Mouse (Mus musculus) midbrain, embryonic 15.5 days (tissue): ENCODE data around the gene H2afy. TPM values are rescaled to one million over a fixed set of nuclear protein-coding genes. Genes with fewer than 3 reads are reported as not detected.
A peak's percentile ranks its signal among the peaks of the same experiment; 100 is the strongest.
"Not testable (repeated sequence)": the region's sequence is repeated elsewhere in the genome, so short reads cannot be mapped to it uniquely, and the experiment has no call there.

Source experiments
- ATAC-seq: fragments of 200-750 bp; cut with Nextera tagmentation; replicated peaks from 2 replicates; pipeline ENCODE4 v1.8.0; 2017; ENCODE audit warnings: moderate TSS enrichment
- H3K27ac ChIP-seq: fragments of 300-500 bp; sonication (generic); 2 replicates; pipeline ENCODE4 v1.5.1; 2015; ENCODE audit warnings: mild to moderate bottlenecking, inconsistent platforms
- H3K27me3 ChIP-seq: fragments of 300-500 bp; sonication (generic); replicated peaks from 2 replicates; pipeline ENCODE4 v1.6.1; 2015; ENCODE audit warnings: inconsistent platforms
- H3K36me3 ChIP-seq: fragments of 300-500 bp; sonication (generic); replicated peaks from 2 replicates; pipeline ENCODE4 v1.6.1; 2015; ENCODE audit warnings: inconsistent platforms
- H3K4me1 ChIP-seq: fragments of 300-500 bp; sonication (generic); 2 replicates; pipeline ENCODE4 v1.6.1; 2015; ENCODE audit warnings: inconsistent platforms
- H3K4me2 ChIP-seq: fragments of 300-500 bp; sonication (generic); 2 replicates; pipeline ENCODE4 v1.6.1; 2015; ENCODE audit warnings: inconsistent platforms, mild to moderate bottlenecking, moderate library complexity
- H3K4me3 ChIP-seq: fragments of 300-500 bp; sonication (generic); 2 replicates; pipeline ENCODE4 v1.5.1; 2015; ENCODE audit warnings: mild to moderate bottlenecking, inconsistent platforms
- H3K9ac ChIP-seq: fragments of 300-500 bp; sonication (generic); 2 replicates; pipeline ENCODE4 v1.6.1; 2015; ENCODE audit warnings: mild to moderate bottlenecking, inconsistent platforms
- H3K9me3 ChIP-seq: fragments of 300-500 bp; sonication (generic); 2 replicates; pipeline ENCODE4 v1.6.1; 2016; ENCODE audit warnings: inconsistent platforms
- WGBS: fragments of 180-500 bp; shearing (Covaris S2); methylation state at CpG from one replicate; pipeline ENCODE4 v1.1.7; 2015; ENCODE audit warnings: mixed read lengths; 5-methylcytosine and 5-hydroxymethylcytosine counted together
- polyA plus RNA-seq: library from polyadenylated mRNA; unstranded; fragments of >200 nt; fragmentation: Nextera tagmentation; extraction: Ambion mirVana; gene quantifications from 2 replicates; pipeline ENCODE4 v1.2.1, GENCODE M21; 2015

H2afy gene
- polyA plus RNA-seq, 1 experiment from 2014 or later: 291 TPM

- H3K9ac ChIP-seq: no peak overlapping the region
- H3K9me3 ChIP-seq: no peaks in the 10 kb centered on the region
- WGBS: 29% methylated on average over 6 of the region's 6 CpGs
- no peak overlapping the region for H3K4me3 ChIP-seq
- H3K27me3 ChIP-seq: no peaks in the 10 kb centered on the region
- H3K36me3 ChIP-seq: no peaks in the 10 kb centered on the region
- no peak overlapping the region for H3K4me2 ChIP-seq
- ATAC-seq: peak; percentile 70; the same call in 1 of the 2 replicates
- peaks cover 18% of the 10 kb centered on the region for H3K4me1 ChIP-seq
- peak overlapping the region; percentile 13 for H3K27ac ChIP-seq
Measured at GRCm38 (mm10) chr13:56054089-56054488, 82.1 kb downstream of the H2afy start.

DNA sequence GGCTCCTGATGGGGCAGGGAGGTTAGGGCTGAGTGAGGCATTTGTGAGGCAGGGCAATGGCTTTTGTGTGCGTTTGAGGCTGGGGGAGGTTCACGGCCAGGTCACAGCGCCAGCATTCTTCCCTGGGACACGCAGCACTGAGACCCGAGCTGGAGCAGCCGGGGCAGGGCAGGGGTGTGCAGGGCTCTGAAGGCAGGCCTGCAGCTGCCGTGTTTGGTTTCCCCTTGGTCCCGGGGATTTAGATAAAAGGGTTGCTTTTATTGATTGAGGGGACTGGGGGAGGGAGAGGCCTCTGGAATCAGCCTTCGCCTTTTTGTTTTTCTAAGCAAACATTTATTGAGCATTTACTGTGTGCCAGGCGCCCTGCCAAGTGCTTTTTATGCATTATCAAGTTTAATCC lies 83.4 kb downstream of the H2afy start:
- ATAC-seq: no peak
- Histone ChIP-seq H3K4me1 (peaks cover 18% of the 10 kb centered on the region), H3K36me3 (no peaks in the 10 kb centered on the region), H3K4me3 (no peak overlapping the region), H3K27ac (no peak overlapping the region), H3K4me2 (no peak overlapping the region), H3K27me3 (no peaks in the 10 kb centered on the region), H3K9ac (no peak overlapping the region), H3K9me3 (no peaks in the 10 kb centered on the region)
- 7% methylated on average over 10 of the region's 10 CpGs for WGBS

- H3K4me1 ChIP-seq: peaks cover 18% of the 10 kb centered on the region
- no peak for ATAC-seq
- H3K36me3 ChIP-seq: no peaks in the 10 kb centered on the region
- WGBS: 34% methylated on average over 6 of the region's 6 CpGs
- no peak overlapping the region for H3K4me2 ChIP-seq
- no peaks in the 10 kb centered on the region for H3K27me3 ChIP-seq
- H3K27ac ChIP-seq: no peak overlapping the region
- H3K9me3 ChIP-seq: no peaks in the 10 kb centered on the region
- H3K9ac ChIP-seq: no peak overlapping the region
- no peak overlapping the region for H3K4me3 ChIP-seq
Measured at GRCm38 (mm10) chr13:56050246-56050645, 85.9 kb downstream of the H2afy start.

GRCm38 (mm10) chr13:56042221-56042620 lies 93.9 kb downstream of the H2afy start:
- H3K9me3 ChIP-seq: no peaks in the 10 kb centered on the region
- 89% methylated on average over 3 of the region's 3 CpGs for WGBS
- no peak overlapping the region for H3K4me3 ChIP-seq
- no peaks in the 10 kb centered on the region for H3K4me1 ChIP-seq
- H3K9ac ChIP-seq: no peak overlapping the region
- ATAC-seq: no peak
- no peak overlapping the region for H3K27ac ChIP-seq
- H3K4me2 ChIP-seq: no peak overlapping the region
- no peaks in the 10 kb centered on the region for H3K36me3 ChIP-seq
- no peaks in the 10 kb centered on the region for H3K27me3 ChIP-seq

GRCm38 (mm10) chr13:56040621-56041020 lies 95.5 kb downstream of the H2afy start:
- WGBS: 78% methylated on average over 3 of the region's 3 CpGs
- H3K36me3 ChIP-seq: no peaks in the 10 kb centered on the region
- ATAC-seq: no peak
- no peak overlapping the region for H3K9ac ChIP-seq
- H3K4me3 ChIP-seq: no peak overlapping the region
- no peak overlapping the region for H3K4me2 ChIP-seq
- no peaks in the 10 kb centered on the region for H3K4me1 ChIP-seq
- H3K27me3 ChIP-seq: no peaks in the 10 kb centered on the region
- H3K27ac ChIP-seq: no peak overlapping the region
- no peaks in the 10 kb centered on the region for H3K9me3 ChIP-seq

DNA sequence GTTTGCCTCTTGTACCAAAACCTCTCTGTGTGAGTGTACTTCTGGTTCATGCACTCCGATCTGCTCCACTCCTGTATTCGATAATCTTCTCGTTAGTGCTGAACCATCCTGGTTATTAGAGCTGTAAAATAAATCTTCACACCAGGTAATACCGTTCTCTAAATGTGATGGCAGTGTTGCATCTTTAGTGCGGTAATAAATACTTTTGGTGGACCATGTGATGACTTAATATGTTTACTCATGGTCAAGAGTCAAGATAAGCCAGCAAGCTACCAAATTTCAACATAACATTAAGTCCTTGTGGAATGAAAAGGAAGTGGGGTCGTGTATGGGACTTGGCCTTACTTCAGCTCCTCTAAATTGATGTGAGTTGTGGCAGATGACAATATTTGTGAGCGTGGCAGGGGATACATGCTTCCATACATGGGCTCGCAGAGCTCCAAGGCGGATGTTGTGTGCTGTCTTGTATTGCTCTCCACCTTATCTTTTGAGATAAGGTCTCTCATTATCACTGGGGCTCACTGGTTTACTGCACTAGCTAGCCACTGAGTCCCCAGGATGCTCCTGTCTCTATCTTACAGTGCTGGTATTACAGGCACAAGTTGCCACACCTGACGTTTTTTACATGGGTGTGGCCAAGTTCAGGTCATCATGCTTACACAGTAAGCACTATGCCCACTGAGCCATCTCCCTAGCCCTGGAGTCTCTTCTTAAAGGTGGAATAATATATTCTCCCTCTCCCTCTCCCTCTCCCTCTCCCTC lies 96.4 kb downstream of the H2afy start:
- Histone ChIP-seq H3K27ac (no peak overlapping the region), H3K4me3 (no peak overlapping the region), H3K9me3 (no peaks in the 10 kb centered on the region), H3K27me3 (no peaks in the 10 kb centered on the region), H3K4me2 (no peak overlapping the region), H3K4me1 (no peaks in the 10 kb centered on the region), H3K9ac (no peak overlapping the region), H3K36me3 (no peaks in the 10 kb centered on the region)
- 83% methylated on average over 10 of the region's 10 CpGs for WGBS
- ATAC-seq: no peak

DNA sequence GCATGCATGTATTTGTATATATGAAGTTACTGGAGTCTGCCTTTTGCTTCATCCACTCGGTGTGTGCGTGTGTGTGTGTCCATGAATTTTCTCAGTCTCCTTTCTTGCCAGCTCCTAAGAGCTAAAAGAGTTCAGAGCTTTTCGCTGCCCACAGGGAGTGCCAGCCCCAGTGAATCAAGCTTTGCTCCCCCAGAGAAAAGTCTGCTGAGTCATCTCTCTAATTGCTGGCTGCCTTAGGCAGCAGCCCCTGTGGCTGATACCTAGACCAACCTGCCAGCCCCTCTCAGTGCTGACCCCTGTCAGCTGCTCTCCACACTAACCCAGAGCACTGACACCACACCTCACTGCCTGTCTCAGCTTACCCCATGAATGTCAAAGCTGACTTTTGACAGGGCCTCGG lies 107.2 kb downstream of the H2afy start:
- ATAC-seq: no peak
- no peaks in the 10 kb centered on the region; the same call in 1 of the 2 replicates for H3K4me1 ChIP-seq
- H3K9me3 ChIP-seq: no peaks in the 10 kb centered on the region
- no peak overlapping the region for H3K27ac ChIP-seq
- WGBS: 88% methylated on average over 4 of the region's 4 CpGs
- no peaks in the 10 kb centered on the region for H3K36me3 ChIP-seq
- no peak overlapping the region for H3K9ac ChIP-seq
- no peak overlapping the region for H3K4me3 ChIP-seq
- H3K4me2 ChIP-seq: no peak overlapping the region
- no peaks in the 10 kb centered on the region for H3K27me3 ChIP-seq

DNA sequence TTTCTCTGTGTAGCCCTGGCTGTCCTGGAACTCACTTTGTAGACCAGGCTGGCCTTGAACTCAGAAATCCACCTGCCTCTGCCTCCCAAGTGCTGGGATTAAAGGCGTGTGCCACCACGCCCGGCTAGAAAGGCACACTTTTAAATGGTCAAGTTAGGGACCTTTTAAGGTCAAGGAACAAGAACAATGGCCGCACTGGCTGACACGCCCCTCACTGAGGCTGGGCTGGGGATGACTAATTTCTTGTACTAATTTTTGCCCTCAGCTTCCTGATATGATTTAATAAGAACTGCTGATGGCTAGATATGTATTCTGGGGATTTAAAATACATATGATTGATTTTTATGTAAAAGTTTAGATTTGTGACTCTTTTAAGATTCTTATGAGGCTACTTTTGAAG lies 108.2 kb downstream of the H2afy start:
- H3K4me3 ChIP-seq, ATAC-seq, H3K27ac ChIP-seq, H3K36me3 ChIP-seq, H3K27me3 ChIP-seq, H3K9ac ChIP-seq, H3K4me1 ChIP-seq, H3K4me2 ChIP-seq, H3K9me3 ChIP-seq: not testable (repeated sequence)
- 75% methylated on average over 5 of the region's 5 CpGs for WGBS

DNA sequence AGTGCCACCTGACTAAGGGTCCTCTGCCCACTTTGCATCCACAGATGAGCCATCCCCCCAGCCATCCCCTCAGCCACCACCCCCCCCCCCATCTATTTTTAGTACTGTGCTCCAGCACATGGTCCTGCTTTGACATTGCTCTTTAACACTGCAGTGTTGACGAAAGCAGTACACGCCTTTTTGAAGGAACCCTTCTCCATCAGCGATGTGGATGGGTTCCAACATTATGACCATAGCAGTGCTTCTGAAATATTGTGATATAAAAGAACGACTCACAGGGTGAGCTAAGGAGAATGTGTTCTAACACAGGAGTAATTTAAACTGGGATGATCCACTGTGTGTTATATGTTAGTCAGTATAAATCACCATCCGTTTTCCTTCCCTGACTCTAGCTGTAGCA lies 109.5 kb downstream of the H2afy start:
- H3K27me3 ChIP-seq: no peaks in the 10 kb centered on the region
- no peak overlapping the region for H3K4me3 ChIP-seq
- no peak overlapping the region for H3K27ac ChIP-seq
- H3K9me3 ChIP-seq: no peaks in the 10 kb centered on the region
- no peak overlapping the region for H3K9ac ChIP-seq
- no peak for ATAC-seq
- 91% methylated on average over 5 of the region's 5 CpGs for WGBS
- no peak overlapping the region for H3K4me2 ChIP-seq
- H3K4me1 ChIP-seq: no peaks in the 10 kb centered on the region; the same call in 1 of the 2 replicates
- H3K36me3 ChIP-seq: no peaks in the 10 kb centered on the region

DNA sequence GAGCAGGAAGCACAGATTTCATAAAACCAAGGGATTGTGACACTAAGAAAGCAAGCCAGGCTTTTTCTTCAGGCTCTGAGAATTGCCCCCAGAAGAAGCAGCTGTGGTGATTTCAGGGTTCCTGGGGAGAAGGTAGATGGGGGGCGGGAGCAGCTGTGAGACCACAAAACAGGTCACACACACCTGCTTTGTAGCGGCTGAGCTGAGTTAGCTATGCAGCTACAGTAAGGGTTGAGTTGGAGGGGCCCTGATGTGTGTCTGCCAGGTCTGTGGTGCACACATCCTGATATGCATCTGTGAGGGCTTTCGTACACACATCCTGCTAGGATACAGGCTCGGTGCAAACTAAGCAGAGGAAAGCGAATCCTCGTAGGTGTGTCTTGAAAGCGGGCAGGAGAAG lies 110.1 kb downstream of the H2afy start:
- no peak overlapping the region for H3K9ac ChIP-seq
- ATAC-seq: no peak
- no peak overlapping the region for H3K27ac ChIP-seq
- H3K4me2 ChIP-seq: no peak overlapping the region
- H3K4me3 ChIP-seq: no peak overlapping the region
- H3K27me3 ChIP-seq: no peaks in the 10 kb centered on the region
- 89% methylated on average over 7 of the region's 7 CpGs for WGBS
- no peaks in the 10 kb centered on the region for H3K9me3 ChIP-seq
- H3K4me1 ChIP-seq: no peaks in the 10 kb centered on the region; the same call in 1 of the 2 replicates
- H3K36me3 ChIP-seq: no peaks in the 10 kb centered on the region

- H3K36me3 ChIP-seq: no peaks in the 10 kb centered on the region
- no peak overlapping the region for H3K27ac ChIP-seq
- H3K4me2 ChIP-seq: no peak overlapping the region
- 71% methylated on average over 14 of the region's 14 CpGs for WGBS
- no peak overlapping the region for H3K4me3 ChIP-seq
- H3K9me3 ChIP-seq: no peaks in the 10 kb centered on the region
- no peaks in the 10 kb centered on the region for H3K27me3 ChIP-seq
- H3K9ac ChIP-seq: no peak overlapping the region
- no peak for ATAC-seq
- H3K4me1 ChIP-seq: no peaks in the 10 kb centered on the region; the same call in 1 of the 2 replicates
Measured at GRCm38 (mm10) chr13:56025027-56025410, 111.1 kb downstream of the H2afy start.

GRCm38 (mm10) chr13:56024410-56025026 lies 111.6 kb downstream of the H2afy start:
- ATAC-seq: no peak
- Histone ChIP-seq H3K36me3 (no peaks in the 10 kb centered on the region), H3K4me3 (no peak overlapping the region), H3K9ac (no peak overlapping the region), H3K4me2 (no peak overlapping the region), H3K27me3 (no peaks in the 10 kb centered on the region), H3K9me3 (no peaks in the 10 kb centered on the region), H3K27ac (no peak overlapping the region), H3K4me1 (no peaks in the 10 kb centered on the region)
- 61% methylated on average over 14 of the region's 14 CpGs for WGBS
